15 mouse cellular contexts compared by ENCODE assay signal in genomic region chr11:109700761-109701160, GRCm38 (mm10). TPM values are rescaled to one million over a fixed set of nuclear protein-coding genes. Genes with fewer than 3 reads are reported as not detected.
DNase-seq lines count a peak whose midpoint lies in the region; ATAC-seq and TF ChIP-seq lines count a peak whose summit lies in the region.
"Had no signal": no experiment of that assay in that cellular context is flagged by ENCODE, and none has a peak within 500 bp of the region (broad histone marks: within the 10 kb centered on the region; RNA-seq: fewer than 3 reads in every experiment).

No protein-coding gene starts in this region.

- 61% methylated on average over 6 of the region's 6 CpGs for WGBS in liver, embryonic 13.5 days (ENCODE audit: insufficient replicate concordance)
- 65% methylated on average over 6 of the region's 6 CpGs for WGBS in liver, embryonic 12.5 days (ENCODE audit: insufficient replicate concordance)
- WGBS in forebrain, embryonic 11.5 days = 89% methylated on average over 6 of the region's 6 CpGs

- H3K4me2 ChIP-seq in liver, embryonic 13.5 days = no peak overlapping the region
- H3K4me2 ChIP-seq in liver, embryonic 12.5 days = no peak overlapping the region
- no peak overlapping the region for H3K4me2 ChIP-seq in forebrain, embryonic 11.5 days (ENCODE audit: low read depth, low read length, severe bottlenecking)
- H3K4me2 ChIP-seq: embryonic facial prominence, embryonic 12.5 days; forebrain, embryonic 13.5 days had no signal

- in situ Hi-C loops in Patski (cut with MboI; ENCODE audit: low pct_unique_long_range_greater_than_20kb) = no loop called here

- 0 out of 2 replicates have a peak overlapping the region, but pooled peaks have one; percentile 13 for H3K27ac ChIP-seq in liver, embryonic 13.5 days
- H3K27ac ChIP-seq in liver, embryonic 12.5 days = no peak overlapping the region
- no peak overlapping the region for H3K27ac ChIP-seq in forebrain, embryonic 11.5 days (ENCODE audit: low read depth, low read length)
- H3K27ac ChIP-seq: embryonic facial prominence, embryonic 12.5 days; forebrain, embryonic 13.5 days had no signal

- no peak for DNase-seq in liver, embryonic 13.5 days
- no peak for DNase-seq in Patski (ENCODE audit: low read depth, low spot score)
- DNase-seq in adrenal gland, postnatal 10 days = peak; percentile 78
- DNase-seq in kidney, postnatal 25 days = peak; percentile 88 to 89
- DNase-seq in layer of hippocampus, postnatal 14 days (ENCODE audit: low spot score in 2 of 2) = no peak
- DNase-seq in forebrain, embryonic 11.5 days (ENCODE audit: low spot score) = no peak
- DNase-seq: cerebellum, adult 9-11 months; thymus, postnatal 25 days had no signal

- H3K4me1 ChIP-seq in liver, embryonic 13.5 days (replicated peaks) = peaks cover 25% of the 10 kb centered on the region
- 0 out of 2 replicates have a peak, but pooled peaks cover 4% of the 10 kb centered on the region for H3K4me1 ChIP-seq in liver, embryonic 12.5 days
- H3K4me1 ChIP-seq in forebrain, embryonic 11.5 days (replicated peaks; ENCODE audit: control insufficient read depth, insufficient read depth, low read length) = no peaks in the 10 kb centered on the region

- no peaks in the 10 kb centered on the region; the same call in 1 of the 2 replicates for H3K9me3 ChIP-seq in liver, embryonic 13.5 days (replicated peaks)
- no peaks in the 10 kb centered on the region for H3K9me3 ChIP-seq in liver, embryonic 12.5 days (replicated peaks)
- H3K9me3 ChIP-seq in forebrain, embryonic 11.5 days (ENCODE audit: control insufficient read depth, low read length) = no peaks in the 10 kb centered on the region
- H3K9me3 ChIP-seq: embryonic facial prominence, embryonic 12.5 days; forebrain, embryonic 13.5 days had no signal

- no peaks in the 10 kb centered on the region for H3K27me3 ChIP-seq in liver, embryonic 13.5 days
- no peaks in the 10 kb centered on the region for H3K27me3 ChIP-seq in liver, embryonic 12.5 days (replicated peaks)
- no peaks in the 10 kb centered on the region for H3K27me3 ChIP-seq in Patski
- H3K27me3 ChIP-seq in forebrain, embryonic 11.5 days (ENCODE audit: control insufficient read depth, insufficient read depth, low read length) = no peaks in the 10 kb centered on the region
- H3K27me3 ChIP-seq: CH12.LX; embryonic facial prominence, embryonic 12.5 days; forebrain, embryonic 13.5 days had no signal

- H3K4me3 ChIP-seq in liver, embryonic 13.5 days (replicated peaks) = no peak overlapping the region
- H3K4me3 ChIP-seq in liver, embryonic 12.5 days = no peak overlapping the region
- no peak overlapping the region for H3K4me3 ChIP-seq in forebrain, embryonic 11.5 days (ENCODE audit: low read depth, low read length)
- H3K4me3 ChIP-seq: embryonic facial prominence, embryonic 12.5 days; forebrain, embryonic 13.5 days had no signal

- no peak for TF ChIP-seq CTCF in Patski (IDR thresholded peaks at IDR 0.05)

- no peak for ATAC-seq in liver, embryonic 13.5 days (ENCODE audit: low read depth)
- ATAC-seq in liver, embryonic 12.5 days = no peak
- peak; percentile 33 for ATAC-seq in Patski
- no peak for ATAC-seq in forebrain, embryonic 11.5 days (replicated peaks; ENCODE audit: low FRiP score)
- ATAC-seq: forebrain, embryonic 13.5 days; intestine, embryonic 16.5 days had no signal

- POLR2A ChIA-PET in Patski (lab: Charles Lee) = no interaction called here

- no peak overlapping the region for H3K9ac ChIP-seq in liver, embryonic 13.5 days
- H3K9ac ChIP-seq in liver, embryonic 12.5 days = no peak overlapping the region
- H3K9ac ChIP-seq in forebrain, embryonic 11.5 days (ENCODE audit: low read length) = no peak overlapping the region
- H3K9ac ChIP-seq: embryonic facial prominence, embryonic 12.5 days; forebrain, embryonic 13.5 days had no signal

- H3K36me3 ChIP-seq in liver, embryonic 13.5 days = no peaks in the 10 kb centered on the region
- 0 out of 2 replicates have a peak, but pooled peaks cover 3% of the 10 kb centered on the region for H3K36me3 ChIP-seq in liver, embryonic 12.5 days
- H3K36me3 ChIP-seq in forebrain, embryonic 11.5 days (ENCODE audit: control insufficient read depth, insufficient read depth, low read length) = no peaks in the 10 kb centered on the region
- H3K36me3 ChIP-seq: embryonic facial prominence, embryonic 12.5 days had no signal

- CTCF ChIA-PET in Patski (lab: Charles Lee) = interaction anchor here (1.7 kb wide), 1 partner anchor 21 kb away, joined by 4 read pairs; the partner anchor contains the start of gene Fam20a

RNA-seq across cellular contexts. Expression of gene Fam20a, which starts 21.3 kb away (rescaled TPM):
- polyA plus RNA-seq in liver, embryonic 13.5 days (2015; fragmentation: Nextera tagmentation; extraction: Ambion mirVana) = 3.7 and 4.1 TPM in 2 replicates
- polyA plus RNA-seq in liver, embryonic 12.5 days (2016; fragmentation: Nextera tagmentation; extraction: Ambion mirVana) = 4.7 and 4.9 TPM in 2 replicates
- polyA plus RNA-seq in Patski (2021) = 0.14 TPM
- 10 to 100 TPM in 1 of 2 experiments, 1 to 10 TPM in 1; 9.8 to 14.5 TPM for total RNA-seq in adrenal gland, postnatal 10 days (2021)
- total RNA-seq in layer of hippocampus, postnatal 14 days (2021) = 10 to 100 TPM; 18.7 to 21.0 TPM
- polyA plus RNA-seq in forebrain, embryonic 11.5 days (2014; fragmentation: Nextera tagmentation; extraction: Ambion mirVana) = 2.3 and 3.0 TPM in 2 replicates
- total RNA-seq: hematopoietic stem cell, adult 5-6 weeks; neutrophil, adult 5-6 weeks had no signal

RNA-seq across cellular contexts. Expression of gene Prkar1a, which starts 51.6 kb away (rescaled TPM):
- 126 and 148 TPM in 2 replicates for polyA plus RNA-seq in liver, embryonic 13.5 days (2015; fragmentation: Nextera tagmentation; extraction: Ambion mirVana)
- 165 and 171 TPM in 2 replicates for polyA plus RNA-seq in liver, embryonic 12.5 days (2016; fragmentation: Nextera tagmentation; extraction: Ambion mirVana)
- 258 TPM for polyA plus RNA-seq in Patski (2021)
- 100 to 1,000 TPM; 331 to 344 TPM for total RNA-seq in adrenal gland, postnatal 10 days (2021)
- 100 to 1,000 TPM; 463 to 484 TPM for total RNA-seq in layer of hippocampus, postnatal 14 days (2021)
- polyA plus RNA-seq in forebrain, embryonic 11.5 days (2014; fragmentation: Nextera tagmentation; extraction: Ambion mirVana) = 362 and 367 TPM in 2 replicates

Comparison
In these comparisons a context has a peak if more than half of its experiments do, and no peak if none do; other contexts are left out.
1. DNase-seq: peak in adrenal gland, postnatal 10 days (single experiment) and kidney, postnatal 25 days (2 of 2); none in liver, embryonic 13.5 days (single experiment), Patski (single experiment), layer of hippocampus, postnatal 14 days (0 of 2) and forebrain, embryonic 11.5 days (single experiment).